Mouse (Mus musculus): ENCODE measurements around the gene Vwa2.

GRCm38 (mm10) chr19:56947971-56948610 lies 74.0 kb downstream of the Vwa2 start:
- TF ChIP-seq CTCF (conservative IDR thresholded peaks at IDR 0.05; ENCODE audit: low read length) (no peak), POU5F1 (IDR thresholded peaks at IDR 0.05; ENCODE audit: borderline replicate concordance, low read length) (no peak)

All from E14TG2a.4 (cell line).